Mouse (Mus musculus): Measurements from ENCODE around the gene Cfap20. TPM values are rescaled to one million over a fixed set of nuclear protein-coding genes. Genes with fewer than 3 reads are reported as not detected.

Cfap20 gene
- total RNA-seq, 2 experiments from 2014 or later: 33.1 to 44.8 TPM

GRCm38 (mm10) chr8:95374429-95374828 lies 60.2 kb downstream of the Cfap20 start:
- DNase-seq: no peak

DNA sequence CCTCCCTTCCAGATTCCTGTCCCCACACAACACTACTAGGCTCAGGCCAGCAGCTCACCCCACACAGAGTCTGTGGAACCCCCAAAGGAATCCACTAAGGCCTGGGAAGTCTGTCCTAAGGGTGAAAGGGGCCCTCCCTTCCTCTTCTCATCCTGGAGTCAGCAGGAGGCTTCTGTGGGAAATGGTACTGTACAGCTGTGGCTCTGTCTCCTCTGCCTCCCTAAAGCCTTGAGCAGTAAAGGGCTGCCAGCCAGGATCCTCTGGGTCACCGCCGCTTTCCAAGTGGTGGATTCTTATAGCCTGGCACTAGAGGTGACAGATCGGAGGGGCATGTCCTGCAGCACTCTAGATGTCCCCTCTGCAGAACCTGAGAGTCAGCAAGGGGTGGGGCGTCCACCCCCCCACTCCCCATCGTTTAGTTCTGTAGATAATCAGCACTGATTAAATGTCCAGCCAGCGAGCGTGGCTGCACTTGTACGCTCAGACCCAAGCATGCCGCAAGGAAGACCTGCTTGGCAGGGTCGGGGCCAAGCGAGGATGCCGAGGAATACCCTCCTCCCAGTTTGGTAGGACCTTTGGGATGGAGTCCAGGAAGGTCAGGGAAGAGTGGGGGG lies 61.2 kb downstream of the Cfap20 start:
- DNase-seq: no peak

Other genes starting within 250 kb of the Cfap20 start
- 100 to 1,000 TPM; 110 to 163 TPM for gene Kifc3, start 232.1 kb downstream of the Cfap20 start, total RNA-seq (2021)
- under 1 TPM; 0.23 to 0.86 TPM for gene Cngb1, start 128.3 kb downstream of the Cfap20 start, total RNA-seq (2021)
- under 1 TPM in 1 of 2 experiments, not detected in 1; 0.82 TPM for gene Tepp, start 124.3 kb downstream of the Cfap20 start, total RNA-seq (2021)
- 10 to 100 TPM in 1 of 2 experiments, 1 to 10 TPM in 1; 9.2 to 10.8 TPM for gene Zfp319, start 102.9 kb downstream of the Cfap20 start, total RNA-seq (2021)
- 10 to 100 TPM; 18.4 to 18.8 TPM for gene Usb1, start 102.6 kb downstream of the Cfap20 start, total RNA-seq (2021)
- 10 to 100 TPM in 1 of 2 experiments, 1 to 10 TPM in 1; 6.3 to 10.4 TPM for gene Mmp15, start 82.6 kb downstream of the Cfap20 start, total RNA-seq (2021)
- gene Csnk2a2, start 55.2 kb upstream of the Cfap20 start, total RNA-seq (2021): 10 to 100 TPM; 74.0 to 87.9 TPM
- under 1 TPM in 1 of 2 experiments, not detected in 1; 0.86 TPM for gene Ccdc113, start 99.2 kb upstream of the Cfap20 start, total RNA-seq (2021)
- not detected for gene Prss54, start 141.5 kb upstream of the Cfap20 start, total RNA-seq (2021)
- 1 to 10 TPM; 2.9 to 3.2 TPM for gene Gins3, start 198.6 kb upstream of the Cfap20 start, total RNA-seq (2021)
- 10 to 100 TPM; 16.1 to 21.6 TPM for gene Ndrg4, start 242.1 kb upstream of the Cfap20 start, total RNA-seq (2021)